Mouse (Mus musculus): ENCODE results near the gene Aldh1a3. TPM values are rescaled to one million over a fixed set of nuclear protein-coding genes. Genes with fewer than 3 reads are reported as not detected.
A peak's percentile ranks its signal among the peaks of the same experiment; 100 is the strongest.

Gene Aldh1a3
- polyA plus RNA-seq, 1 experiment = 4.0 TPM

- TF ChIP-seq FOSL1 (IDR thresholded peaks at IDR 0.05; ENCODE audit: insufficient read depth, low read length, poor library complexity, severe bottlenecking) (no peak), CTCF (IDR thresholded peaks at IDR 0.05; ENCODE audit: control insufficient read depth, insufficient read depth, insufficient read length) (no peak), MYOG (IDR thresholded peaks at IDR 0.05; ENCODE audit: control insufficient read depth, extremely low read depth, insufficient read length) (no peak), MAX (IDR thresholded peaks at IDR 0.05) (no peak), USF1 (IDR thresholded peaks at IDR 0.05; ENCODE audit: low read depth) (no peak), CEBPB (IDR thresholded peaks at IDR 0.05; ENCODE audit: low read depth) (no peak), MYOD1 (IDR thresholded peaks at IDR 0.05; ENCODE audit: control insufficient read depth, insufficient read length, low read depth) (no peak)
- Histone ChIP-seq H3K79me3 (ENCODE audit: low read depth) (peaks cover 51% of the 10 kb centered on the region), H3ac (ENCODE audit: control insufficient read depth, insufficient read length, low read depth) (peak overlapping the region; percentile 89)
These were observed 39.9 kb downstream of the Aldh1a3 start for GRCm38 (mm10) chr7:66387419-66387812.

GRCm38 (mm10) chr7:66386411-66386810 is 40.9 kb downstream of the Aldh1a3 start:
- Histone ChIP-seq H3K4me3 (ENCODE audit: insufficient read depth, poor library complexity, severe bottlenecking) (no peak overlapping the region), H3ac (ENCODE audit: control insufficient read depth, insufficient read length, low read depth) (no peak overlapping the region), H3K27me3 (ENCODE audit: control insufficient read depth, insufficient read depth, insufficient read length) (no peaks in the 10 kb centered on the region), H3K36me3 (ENCODE audit: control insufficient read depth, insufficient read depth) (peaks cover 10% of the 10 kb centered on the region), H3K79me2 (ENCODE audit: control insufficient read depth, insufficient read depth) (peaks cover 76% of the 10 kb centered on the region), H3K79me3 (ENCODE audit: low read depth) (peaks cover 59% of the 10 kb centered on the region)
- no peak for TF ChIP-seq MAX (IDR thresholded peaks at IDR 0.05)
- no peak for TF ChIP-seq CTCF (IDR thresholded peaks at IDR 0.05; ENCODE audit: control insufficient read depth, insufficient read depth, insufficient read length)
- no peak for TF ChIP-seq MYOG (IDR thresholded peaks at IDR 0.05; ENCODE audit: control insufficient read depth, extremely low read depth, insufficient read length)
- no peak for TF ChIP-seq CEBPB (IDR thresholded peaks at IDR 0.05; ENCODE audit: low read depth)
- TF ChIP-seq MYOD1 (IDR thresholded peaks at IDR 0.05; ENCODE audit: control insufficient read depth, insufficient read length, low read depth) = no peak
- no peak for TF ChIP-seq USF1 (IDR thresholded peaks at IDR 0.05; ENCODE audit: low read depth)

More at GRCm38 (mm10) chr7:66387419-66387812, 39.9 kb downstream of the Aldh1a3 start:
- Histone ChIP-seq H3K4me3 (ENCODE audit: insufficient read depth, poor library complexity, severe bottlenecking) (peak overlapping the region; percentile 72), H3K79me2 (ENCODE audit: control insufficient read depth, insufficient read depth) (peaks cover 66% of the 10 kb centered on the region), H3K36me3 (ENCODE audit: control insufficient read depth, insufficient read depth) (peaks cover 7% of the 10 kb centered on the region), H3K27me3 (ENCODE audit: control insufficient read depth, insufficient read depth, insufficient read length) (no peaks in the 10 kb centered on the region)

- Histone ChIP-seq H3K79me3 (ENCODE audit: low read depth) (peaks cover 61% of the 10 kb centered on the region), H3K4me3 (ENCODE audit: insufficient read depth, poor library complexity, severe bottlenecking) (no peak overlapping the region), H3K27me3 (ENCODE audit: control insufficient read depth, insufficient read depth, insufficient read length) (no peaks in the 10 kb centered on the region), H3K79me2 (ENCODE audit: control insufficient read depth, insufficient read depth) (peaks cover 82% of the 10 kb centered on the region), H3ac (ENCODE audit: control insufficient read depth, insufficient read length, low read depth) (no peak overlapping the region), H3K36me3 (ENCODE audit: control insufficient read depth, insufficient read depth) (peaks cover 16% of the 10 kb centered on the region)
- TF ChIP-seq FOSL1 (IDR thresholded peaks at IDR 0.05; ENCODE audit: insufficient read depth, low read length, poor library complexity, severe bottlenecking) (no peak), USF1 (IDR thresholded peaks at IDR 0.05; ENCODE audit: low read depth) (no peak), MYOD1 (IDR thresholded peaks at IDR 0.05; ENCODE audit: control insufficient read depth, insufficient read length, low read depth) (peak; percentile 13)
These were observed 41.5 kb downstream of the Aldh1a3 start for GRCm38 (mm10) chr7:66385826-66386225.

DNA sequence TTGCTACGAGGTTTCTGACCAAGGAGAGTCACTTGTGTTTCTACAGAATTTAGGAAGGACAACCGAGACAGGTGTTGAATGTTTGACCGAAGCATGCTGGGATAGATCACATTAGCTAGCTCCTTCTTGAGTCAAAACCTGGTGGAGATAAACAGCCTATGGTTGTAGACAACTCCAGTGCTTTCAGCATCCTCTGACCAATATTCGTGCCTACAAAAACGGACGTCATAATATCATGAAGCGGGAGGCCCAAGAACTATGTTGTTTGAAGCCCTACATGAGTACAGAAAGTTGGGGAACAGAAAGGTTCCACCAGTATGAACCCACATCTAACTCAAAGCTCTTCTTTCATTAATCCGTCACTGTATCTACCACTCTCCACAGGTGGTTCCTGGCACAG is 42.4 kb downstream of the Aldh1a3 start:
- Histone ChIP-seq H3K27me3 (ENCODE audit: control insufficient read depth, insufficient read depth, insufficient read length) (no peaks in the 10 kb centered on the region), H3ac (ENCODE audit: control insufficient read depth, insufficient read length, low read depth) (no peak overlapping the region), H3K79me3 (ENCODE audit: low read depth) (peaks cover 69% of the 10 kb centered on the region), H3K4me3 (ENCODE audit: insufficient read depth, poor library complexity, severe bottlenecking) (no peak overlapping the region), H3K79me2 (ENCODE audit: control insufficient read depth, insufficient read depth) (peaks cover 88% of the 10 kb centered on the region), H3K36me3 (ENCODE audit: control insufficient read depth, insufficient read depth) (peaks cover 24% of the 10 kb centered on the region)
- TF ChIP-seq MAX (IDR thresholded peaks at IDR 0.05) = no peak
- TF ChIP-seq FOSL1 (IDR thresholded peaks at IDR 0.05; ENCODE audit: insufficient read depth, low read length, poor library complexity, severe bottlenecking) = no peak
- TF ChIP-seq MYOD1 (IDR thresholded peaks at IDR 0.05; ENCODE audit: control insufficient read depth, insufficient read length, low read depth) = no peak
- TF ChIP-seq MYOG (IDR thresholded peaks at IDR 0.05; ENCODE audit: control insufficient read depth, extremely low read depth, insufficient read length) = no peak
- no peak for TF ChIP-seq CTCF (IDR thresholded peaks at IDR 0.05; ENCODE audit: control insufficient read depth, insufficient read depth, insufficient read length)
- TF ChIP-seq CEBPB (IDR thresholded peaks at IDR 0.05; ENCODE audit: low read depth) = no peak
- TF ChIP-seq USF1 (IDR thresholded peaks at IDR 0.05; ENCODE audit: low read depth) = no peak

GRCm38 (mm10) chr7:66384213-66384612 is 43.1 kb downstream of the Aldh1a3 start:
- Histone ChIP-seq H3ac (ENCODE audit: control insufficient read depth, insufficient read length, low read depth) (no peak overlapping the region), H3K79me3 (ENCODE audit: low read depth) (peaks cover 69% of the 10 kb centered on the region), H3K36me3 (ENCODE audit: control insufficient read depth, insufficient read depth) (peaks cover 31% of the 10 kb centered on the region), H3K79me2 (ENCODE audit: control insufficient read depth, insufficient read depth) (peaks cover 94% of the 10 kb centered on the region), H3K27me3 (ENCODE audit: control insufficient read depth, insufficient read depth, insufficient read length) (no peaks in the 10 kb centered on the region), H3K4me3 (ENCODE audit: insufficient read depth, poor library complexity, severe bottlenecking) (no peak overlapping the region)
- TF ChIP-seq MYOD1 (IDR thresholded peaks at IDR 0.05; ENCODE audit: control insufficient read depth, insufficient read length, low read depth) (no peak), MYOG (IDR thresholded peaks at IDR 0.05; ENCODE audit: control insufficient read depth, extremely low read depth, insufficient read length) (no peak), CTCF (IDR thresholded peaks at IDR 0.05; ENCODE audit: control insufficient read depth, insufficient read depth, insufficient read length) (no peak), USF1 (IDR thresholded peaks at IDR 0.05; ENCODE audit: low read depth) (no peak)

DNA sequence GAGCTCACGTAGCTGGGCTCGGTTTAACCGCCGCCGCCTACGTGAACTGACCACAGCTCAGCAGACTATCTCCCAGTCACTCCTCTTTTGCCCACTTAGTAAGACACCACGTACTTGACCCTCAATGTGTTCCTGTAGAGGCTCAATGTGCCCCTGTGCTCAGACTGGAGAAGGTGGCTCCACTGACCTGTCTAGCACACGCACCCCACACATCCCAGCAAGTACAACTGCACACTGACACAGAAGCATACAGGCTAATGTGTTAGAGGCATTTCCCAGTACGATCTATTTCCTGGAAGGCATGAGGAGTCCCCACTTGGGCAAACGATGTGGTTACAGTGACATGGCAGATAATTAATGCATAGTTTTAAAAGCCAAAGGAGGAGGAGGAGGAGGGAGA is 50.8 kb downstream of the Aldh1a3 start:
- Histone ChIP-seq H3K27me3 (ENCODE audit: control insufficient read depth, insufficient read depth, insufficient read length) (no peaks in the 10 kb centered on the region), H3K36me3 (ENCODE audit: control insufficient read depth, insufficient read depth) (peaks cover 47% of the 10 kb centered on the region), H3K4me3 (ENCODE audit: insufficient read depth, poor library complexity, severe bottlenecking) (no peak overlapping the region), H3ac (ENCODE audit: control insufficient read depth, insufficient read length, low read depth) (peak overlapping the region; percentile 9), H3K79me3 (ENCODE audit: low read depth) (peaks cover 49% of the 10 kb centered on the region), H3K79me2 (ENCODE audit: control insufficient read depth, insufficient read depth) (peaks cover 84% of the 10 kb centered on the region)
- no peak for TF ChIP-seq FOSL1 (IDR thresholded peaks at IDR 0.05; ENCODE audit: insufficient read depth, low read length, poor library complexity, severe bottlenecking)
- TF ChIP-seq MYOG (IDR thresholded peaks at IDR 0.05; ENCODE audit: control insufficient read depth, extremely low read depth, insufficient read length) = no peak
- TF ChIP-seq USF1 (IDR thresholded peaks at IDR 0.05; ENCODE audit: low read depth) = no peak
- TF ChIP-seq MAX (IDR thresholded peaks at IDR 0.05) = no peak
- no peak for TF ChIP-seq CTCF (IDR thresholded peaks at IDR 0.05; ENCODE audit: control insufficient read depth, insufficient read depth, insufficient read length)
- TF ChIP-seq CEBPB (IDR thresholded peaks at IDR 0.05; ENCODE audit: low read depth) = no peak
- no peak for TF ChIP-seq MYOD1 (IDR thresholded peaks at IDR 0.05; ENCODE audit: control insufficient read depth, insufficient read length, low read depth)
